Mouse (Mus musculus): ENCODE measurements around the gene Hecw2.

Gene Hecw2

DNA sequence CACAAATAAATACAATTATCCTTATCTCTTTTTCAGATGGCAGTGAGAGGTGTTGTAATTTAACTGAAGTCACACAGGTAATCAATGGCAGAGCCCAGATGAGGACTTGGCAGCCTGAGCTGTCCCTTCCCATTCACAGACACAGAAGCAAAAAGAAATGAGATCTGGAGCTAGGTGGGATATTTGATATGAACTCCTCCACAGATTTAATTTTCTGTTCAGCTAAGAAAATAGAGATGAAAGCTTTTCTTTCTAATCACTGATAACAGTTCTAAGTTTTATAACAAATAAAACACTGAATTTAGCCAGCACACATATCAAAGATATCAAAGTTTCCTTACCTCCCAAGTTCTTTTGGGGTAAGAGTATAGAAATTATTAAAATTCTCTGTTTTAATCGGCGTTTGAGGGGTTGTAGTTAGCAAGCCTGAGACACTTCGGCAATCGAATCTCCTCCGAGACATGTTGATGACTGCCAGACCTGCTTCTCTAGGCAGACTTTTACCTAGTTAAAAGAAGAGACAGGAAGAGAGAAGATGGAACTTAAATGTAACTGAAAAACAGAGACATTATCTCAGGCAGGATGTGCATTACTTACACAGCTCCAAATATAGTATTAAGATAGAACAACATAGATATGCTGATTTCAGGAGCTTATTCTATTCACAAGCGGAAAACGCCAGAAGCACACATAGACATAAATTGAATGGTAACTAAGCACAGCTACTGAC, 418.6 kb downstream of the Hecw2 start:
- DNase-seq, result no peak

DNA sequence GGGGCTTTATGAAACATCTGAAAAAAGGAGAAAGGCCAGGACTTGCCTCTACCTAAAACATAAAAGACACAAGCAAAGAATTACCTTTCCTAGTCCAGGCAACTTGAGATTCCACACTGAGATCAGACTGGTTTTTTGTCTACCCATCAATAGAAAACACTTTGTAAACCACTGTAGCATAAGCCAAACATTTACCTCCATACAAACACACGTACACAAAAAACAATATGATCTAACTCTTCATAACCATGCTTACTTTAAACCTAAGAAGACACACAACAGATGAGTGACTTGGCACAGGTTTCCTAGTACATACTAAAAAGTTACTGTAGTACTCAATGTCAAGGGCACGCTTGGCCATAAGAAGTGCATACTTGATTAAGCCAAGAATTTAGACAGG, 419.4 kb downstream of the Hecw2 start:
- no peak for DNase-seq

DNA sequence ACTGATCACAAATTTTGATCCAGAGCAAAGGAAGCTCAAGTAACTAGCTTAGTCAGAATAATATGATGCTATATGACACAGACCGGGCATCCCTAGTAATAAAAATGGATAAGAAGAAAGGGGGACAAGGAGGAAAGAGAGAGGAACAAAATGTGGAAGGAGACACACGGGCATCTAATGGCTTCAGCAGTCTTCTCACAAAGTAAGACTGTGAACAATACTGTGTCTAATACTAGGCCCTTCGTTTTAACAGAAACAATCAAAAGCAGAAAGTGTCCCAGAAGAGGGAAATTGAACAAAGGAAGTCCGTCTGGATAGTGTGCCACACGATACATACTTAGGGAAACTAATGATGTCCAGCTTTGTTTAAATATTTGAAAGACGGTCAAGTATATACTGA, 419.9 kb downstream of the Hecw2 start:
- no peak for DNase-seq

DNA sequence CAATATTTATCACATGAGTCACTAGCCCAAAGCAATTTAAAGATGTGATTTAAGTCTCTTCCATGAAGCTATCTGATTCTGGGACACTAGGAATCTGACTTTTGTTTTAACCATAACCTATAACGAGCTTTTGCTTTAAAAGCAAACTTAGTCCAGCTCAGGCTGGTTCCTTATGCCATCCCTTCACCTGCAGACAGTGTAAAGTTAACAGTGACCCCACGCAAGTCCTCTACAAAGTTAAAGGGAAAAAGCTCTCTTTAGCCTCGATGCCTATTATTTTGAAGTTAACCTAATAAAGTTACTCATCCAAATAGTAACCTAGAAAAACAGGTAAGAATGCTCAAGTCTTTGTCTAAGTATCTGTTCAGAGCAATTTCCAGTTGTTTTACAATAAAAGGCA, 420.4 kb downstream of the Hecw2 start:
- DNase-seq, result no peak

DNA sequence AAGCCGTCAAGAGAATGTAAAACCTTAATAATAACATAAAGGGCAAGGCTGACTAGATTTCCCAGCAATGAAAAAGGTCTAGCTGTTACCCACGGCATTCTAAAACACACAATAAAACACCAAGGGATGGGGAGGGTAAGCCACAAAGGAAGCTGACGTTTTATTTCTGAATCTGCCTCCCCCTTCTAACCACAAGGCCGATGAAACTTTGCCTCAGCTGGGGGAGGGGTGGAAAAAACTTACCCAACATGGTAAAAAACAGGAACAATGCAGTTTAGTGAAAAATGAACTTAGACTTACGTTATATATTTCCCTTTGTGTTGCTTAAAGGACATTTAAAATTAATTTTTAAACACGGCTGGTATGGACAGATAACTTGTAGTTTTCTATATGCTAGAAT, 421.0 kb downstream of the Hecw2 start:
- DNase-seq, result no peak

DNA sequence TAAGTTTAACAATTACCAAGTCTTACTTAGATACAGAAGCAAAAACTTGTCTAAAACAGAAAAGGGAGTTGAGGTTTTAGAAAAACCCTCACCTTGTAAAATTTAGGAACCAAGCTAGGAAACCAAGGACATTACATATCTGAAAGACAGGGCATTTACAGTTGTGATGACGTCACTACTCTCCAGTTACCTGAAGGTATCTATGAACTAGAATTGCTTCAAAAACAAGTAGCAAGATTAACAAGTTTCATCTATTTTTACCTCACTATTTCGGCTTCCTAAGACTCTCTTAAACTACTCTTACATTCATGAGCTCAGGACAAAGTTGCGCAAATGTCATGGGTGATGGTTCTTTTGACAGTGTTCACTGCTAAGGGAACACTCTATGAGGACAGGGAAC, 422.0 kb downstream of the Hecw2 start:
- DNase-seq, result no peak

DNA sequence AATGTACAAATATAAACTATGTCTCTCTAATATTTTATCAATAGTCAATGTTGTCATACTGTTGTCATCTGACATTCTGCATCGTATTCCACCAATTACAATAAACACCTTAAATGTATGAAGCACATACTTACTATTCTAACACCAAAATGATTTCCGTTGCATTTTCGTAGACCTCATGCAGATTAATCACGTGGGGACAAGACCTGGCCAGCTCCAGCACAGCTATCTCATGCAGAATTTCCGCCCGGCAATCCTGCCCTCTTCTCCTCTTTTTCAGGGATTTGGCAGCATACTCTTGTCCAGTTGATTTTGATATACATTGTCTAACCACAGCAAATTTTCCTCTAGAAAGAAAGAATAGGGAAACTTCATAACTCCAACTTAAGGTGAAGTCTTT, 423.5 kb downstream of the Hecw2 start:
- DNase-seq, result no peak

DNA sequence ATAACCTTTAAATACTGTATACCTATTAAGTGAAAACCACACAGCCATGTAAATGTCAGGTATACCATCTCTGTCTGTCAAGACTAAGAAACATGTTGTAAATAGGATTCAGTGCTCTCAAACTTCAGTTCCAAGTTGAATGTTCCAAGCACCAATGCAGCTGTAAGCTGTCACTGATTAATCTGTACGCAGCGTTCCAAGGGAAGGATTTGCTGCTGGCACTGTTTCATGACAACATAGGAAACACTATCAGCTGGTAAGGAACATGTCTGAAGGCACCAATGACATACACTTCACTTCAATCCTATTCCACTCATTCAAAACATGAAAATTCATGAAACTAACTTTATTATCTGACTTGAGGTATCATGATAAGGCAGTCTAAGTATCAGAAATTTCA, 428.9 kb downstream of the Hecw2 start:
- DNase-seq, result no peak

DNA sequence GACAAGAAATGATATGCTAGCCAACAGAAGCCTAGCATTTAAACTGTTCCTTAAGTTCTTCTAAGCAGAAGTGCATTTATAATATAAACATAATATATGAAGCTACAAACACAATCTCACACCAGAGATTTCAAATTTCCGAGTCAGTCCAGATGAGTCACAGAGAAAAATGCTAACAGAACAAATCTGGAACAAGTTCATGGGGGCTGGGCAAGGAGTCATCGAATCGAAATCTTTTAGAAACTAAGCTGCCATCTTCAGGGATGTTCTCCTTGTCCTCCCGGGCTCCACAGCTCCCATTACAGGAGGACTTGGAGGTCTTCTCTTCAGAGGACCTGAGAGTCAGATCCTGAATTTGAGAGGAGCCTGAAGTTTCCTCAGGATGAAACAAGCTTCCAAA, 437.7 kb downstream of the Hecw2 start:
- no peak for DNase-seq
